Mouse (Mus musculus) liver, adult 2 months (tissue): ENCODE data around the gene Fmc1.

ENCODE experiments used
- CTCF ChIP-seq: fragments of 200-500 bp; IDR thresholded peaks from 2 replicates; pipeline ENCODE4 v1.5.1; 2011; ENCODE audit warnings: low read depth, low read length, control low read depth
- POLR2A ChIP-seq: fragments of 200-500 bp; IDR thresholded peaks from 2 replicates; pipeline ENCODE4 v1.6.1; 2011; ENCODE audit warnings: low read length, control low read depth; ENCODE audit not compliant: insufficient read depth; ENCODE audit errors: extremely low read depth

DNA sequence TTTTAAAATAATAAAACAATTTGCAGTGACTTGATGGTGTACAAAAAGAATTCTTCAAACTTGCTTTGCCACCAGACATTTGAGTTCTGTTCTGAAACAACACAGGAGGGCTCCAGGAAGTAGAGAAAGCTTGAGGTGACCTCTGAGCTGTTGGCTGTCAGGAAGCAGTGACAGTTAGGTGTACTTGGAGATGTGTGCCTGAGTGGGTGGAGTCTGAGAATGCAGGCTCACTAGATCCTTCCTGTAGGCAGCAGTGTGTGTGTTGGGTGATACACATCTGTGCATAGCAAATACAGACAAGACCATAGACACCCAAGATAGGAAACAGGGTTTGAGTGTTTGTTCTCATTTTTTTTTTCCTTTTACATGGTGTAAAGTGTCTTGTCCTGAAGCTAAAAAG lies 20.5 kb upstream of the Fmc1 start:
- TF ChIP-seq POLR2A: no peak
- no peak for TF ChIP-seq CTCF
